Mouse (Mus musculus) ES-E14 (cell line): ENCODE measurements at regions not wholly inside any gene's neighbourhood (a gene's known extent, or its start where the extent isn't known, plus 50 kb on each side); places are given as distances from the start of the nearest gene placed in this dataset.

Source experiments
- ZC3H11A ChIP-seq: IDR thresholded peaks from 2 replicates; pipeline ENCODE4 v1.6.1; 2012; ENCODE audit warnings: low read depth, mild to moderate bottlenecking, inconsistent platforms, low read length, borderline replicate concordance
- ZNF384 ChIP-seq: IDR thresholded peaks from 2 replicates; pipeline ENCODE4 v1.6.1; 2012; ENCODE audit warnings: low read depth, low read length, inconsistent platforms

GRCm38 (mm10) chr17:68177835-68178234, 95.8 kb upstream of the L3mbtl4 start:
- TF ChIP-seq ZC3H11A (no peak), ZNF384 (no peak)
